Mouse (Mus musculus) olfactory bulb, adult 2 months (tissue): ENCODE measurements around the gene D130052B06Rik.

Experiments
- CTCF ChIP-seq: fragments of 200-500 bp; IDR thresholded peaks from 2 replicates; pipeline ENCODE4 v1.5.1; 2012; ENCODE audit warnings: low read depth, mild to moderate bottlenecking, low read length, moderate library complexity; ENCODE audit not compliant: insufficient read depth
- POLR2A ChIP-seq: fragments of 200-500 bp; IDR thresholded peaks from 2 replicates; pipeline ENCODE4 v1.6.1; 2012; ENCODE audit warnings: mild to moderate bottlenecking, low read depth, low read length, moderate library complexity; ENCODE audit not compliant: insufficient read depth

- TF ChIP-seq CTCF (no peak), POLR2A (no peak)
Observed at GRCm38 (mm10) chr11:33627136-33627742, 28.1 kb downstream of the D130052B06Rik start.
